Mouse (Mus musculus) urinary bladder, postnatal 10 days (tissue): Measurements from ENCODE around the gene Mvk.

Experiments used
- DNase-seq: peaks from one replicate; pipeline ENCODE4 v3.0.0; 2022; ENCODE audit warnings: low spot score

Mvk gene

GRCm38 (mm10) chr5:114443566-114444367, at the start of gene Mvk, which contains the start of gene Mmab:
Gene Mvk (plus strand): TSS chr5:114444269.
Gene Mmab (minus strand): TSS chr5:114444060.
- peak; percentile 90 for DNase-seq

- no peak for DNase-seq
These were observed 37.5 kb upstream of the Mvk start for GRCm38 (mm10) chr5:114406592-114406991.

- DNase-seq = no peak
These were observed 36.8 kb upstream of the Mvk start for GRCm38 (mm10) chr5:114407269-114407668.

- DNase-seq = no peak
These were observed 36.3 kb upstream of the Mvk start for GRCm38 (mm10) chr5:114407810-114408209.

DNA sequence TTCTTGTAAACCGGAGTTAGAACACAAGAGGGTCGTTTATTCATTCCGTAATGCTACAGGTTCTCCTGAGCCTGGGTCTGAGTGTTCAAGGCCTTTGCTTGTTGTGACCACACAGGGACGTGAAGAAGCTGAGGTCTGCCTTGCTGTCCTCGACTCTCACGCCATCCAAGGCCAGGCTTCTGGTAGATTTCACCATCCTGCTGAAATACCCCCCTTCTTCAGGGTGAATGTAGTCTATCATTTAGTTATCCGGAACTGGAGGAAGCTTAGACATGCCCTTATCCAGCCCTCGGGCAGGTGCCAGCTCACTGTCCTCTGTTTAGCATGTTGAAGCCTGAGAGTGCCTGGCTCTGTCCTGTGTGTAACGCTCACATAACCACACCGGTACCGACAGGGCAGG, 35.2 kb upstream of the Mvk start:
- DNase-seq = no peak

DNA sequence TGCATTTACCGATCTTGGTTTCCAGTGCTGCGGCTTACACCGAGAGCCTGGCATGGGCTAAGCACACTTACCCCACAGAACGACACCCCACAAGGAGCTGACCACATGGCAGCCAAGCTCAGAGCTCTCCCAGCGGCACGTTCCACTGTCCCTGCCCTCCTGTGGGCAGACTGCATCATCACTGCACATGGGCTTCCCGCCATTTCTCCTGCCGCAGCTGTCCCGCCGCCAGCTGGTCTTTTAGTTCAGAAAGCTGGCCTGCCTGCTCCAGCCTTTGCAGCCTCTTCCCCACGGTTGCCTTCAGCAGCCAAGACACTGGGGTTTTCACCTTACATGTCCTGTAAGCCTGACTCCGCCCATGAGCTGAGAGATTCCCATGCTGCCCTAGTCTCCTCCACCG, 33.6 kb upstream of the Mvk start:
- no peak for DNase-seq

DNA sequence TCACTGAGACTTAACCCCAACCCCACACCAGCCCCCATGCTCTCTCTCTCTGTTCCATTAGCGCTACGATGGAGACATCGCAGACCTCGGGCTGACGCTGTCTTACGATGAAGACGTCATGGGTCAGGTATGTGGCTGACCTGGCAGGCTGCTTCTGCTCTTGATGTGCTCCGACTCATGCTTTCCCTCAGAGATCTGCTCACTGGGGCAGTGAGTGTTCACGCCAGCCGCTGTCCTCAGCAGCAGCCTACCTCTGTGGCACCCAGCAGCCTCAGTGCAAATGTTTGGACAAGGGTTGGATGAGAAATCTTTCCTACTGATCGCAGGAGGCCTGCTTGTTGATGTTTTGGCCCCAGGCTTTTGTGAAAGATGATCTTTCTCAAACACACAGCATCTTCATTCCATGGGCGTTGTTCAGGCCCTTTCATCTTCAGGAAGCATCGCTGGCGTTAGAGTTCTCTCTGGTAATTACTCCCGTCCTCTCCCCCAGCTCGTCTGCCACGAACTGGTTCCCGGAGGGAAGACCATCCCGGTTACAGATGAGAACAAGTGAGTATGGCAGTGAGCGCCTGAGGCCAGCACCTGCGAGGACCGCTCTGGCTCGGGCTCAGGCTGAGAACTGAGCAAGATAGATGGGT, 31.6 kb upstream of the Mvk start:
- no peak for DNase-seq

GRCm38 (mm10) chr5:114413067-114413735, 30.9 kb upstream of the Mvk start:
- DNase-seq = no peak

GRCm38 (mm10) chr5:114415606-114416005, 28.5 kb upstream of the Mvk start:
- no peak for DNase-seq

DNA sequence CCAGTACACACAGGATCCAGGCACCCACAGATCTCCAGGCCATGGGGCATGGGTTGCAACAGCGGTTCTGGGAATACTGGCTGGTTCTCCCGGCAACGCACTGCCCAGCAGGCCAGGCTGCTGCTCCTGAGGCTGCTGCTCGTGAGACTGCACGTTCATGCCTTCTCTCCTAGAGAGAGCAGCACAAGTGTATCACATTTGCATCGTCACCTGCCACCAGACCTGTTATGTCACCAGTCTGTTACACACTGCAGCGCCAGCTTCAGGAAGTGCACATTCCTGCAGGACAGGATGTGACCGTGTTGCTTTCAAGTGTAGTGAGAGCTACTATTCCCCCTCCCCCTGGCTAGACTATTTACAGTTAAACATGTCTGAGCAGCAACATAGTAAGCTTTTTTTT, 27.2 kb upstream of the Mvk start:
- no peak for DNase-seq

GRCm38 (mm10) chr5:114418541-114418940, 25.5 kb upstream of the Mvk start:
- no peak for DNase-seq

DNA sequence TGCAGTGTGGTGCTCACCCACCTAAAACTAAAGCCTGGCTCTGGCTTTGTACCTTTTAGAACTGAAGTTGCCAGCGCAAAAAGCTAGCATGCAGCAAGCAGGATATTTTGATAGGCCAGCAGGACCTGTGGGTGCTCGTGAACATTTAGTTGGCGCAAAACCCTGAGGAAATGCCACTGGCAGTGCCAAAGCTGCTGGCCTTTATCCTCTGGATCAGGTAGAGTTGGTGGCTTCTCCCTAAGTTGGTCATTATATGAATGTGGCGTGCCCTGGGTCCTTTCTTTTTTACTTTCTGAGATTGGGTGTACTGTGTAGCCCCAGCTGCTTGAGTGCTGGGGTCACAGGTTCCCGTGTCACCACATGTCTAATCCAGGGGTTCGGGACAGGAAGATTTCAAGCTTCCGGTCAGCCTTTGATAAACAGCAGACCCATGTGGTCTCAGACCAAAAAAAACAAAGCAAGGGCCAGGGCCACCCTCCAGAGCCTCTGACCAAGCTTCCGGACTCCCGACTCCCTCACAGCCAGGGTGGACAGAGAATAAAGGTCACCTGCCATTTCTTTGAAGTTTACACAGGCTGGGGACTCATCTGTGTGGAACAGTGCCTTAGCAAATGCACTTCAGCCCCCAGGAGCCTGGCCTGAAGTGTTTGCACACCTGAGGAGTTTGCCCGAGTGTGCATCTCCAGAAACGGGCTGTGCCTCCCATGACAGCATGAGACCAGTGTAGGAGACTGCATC, 22.3 kb upstream of the Mvk start:
- no peak for DNase-seq

DNA sequence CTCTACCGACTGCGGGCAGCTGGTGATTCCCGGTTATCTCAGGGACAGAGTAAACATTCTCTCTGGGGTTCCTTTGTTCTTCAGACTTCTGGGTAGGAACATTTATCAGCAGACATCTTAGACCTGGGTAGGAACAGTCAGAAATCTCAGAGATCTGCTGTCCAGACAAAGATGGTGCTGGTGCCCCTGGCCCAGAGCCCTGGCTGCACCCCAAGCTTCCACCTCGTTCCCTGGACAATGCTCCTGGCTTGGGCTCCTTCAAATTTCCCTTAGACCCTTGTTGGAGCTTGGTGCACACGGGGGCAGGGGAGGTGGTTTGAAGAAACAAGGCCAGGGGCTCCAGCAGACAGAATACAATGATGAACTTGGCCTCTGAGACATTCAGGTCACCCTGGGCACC, 21.5 kb upstream of the Mvk start:
- DNase-seq = no peak

DNA sequence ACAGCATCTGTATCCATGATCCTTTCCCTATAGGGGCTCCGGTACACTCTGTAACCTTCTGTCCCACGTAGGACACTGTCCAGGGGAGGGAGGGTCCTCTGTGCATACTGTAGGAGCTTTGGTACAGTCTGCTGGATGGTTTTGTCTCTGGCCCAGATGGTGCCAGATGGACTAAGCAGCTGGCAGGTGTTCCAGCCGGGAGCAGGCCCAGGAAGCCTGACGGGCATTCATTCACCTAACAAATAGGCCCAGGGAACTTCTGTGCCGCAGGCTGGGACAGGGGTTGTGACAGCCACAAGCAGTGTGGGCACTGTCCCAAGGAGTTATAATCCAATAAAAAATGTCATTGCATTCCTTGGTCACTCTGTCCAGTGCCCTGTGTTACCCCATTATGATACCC, 20.1 kb upstream of the Mvk start:
- DNase-seq = no peak

DNA sequence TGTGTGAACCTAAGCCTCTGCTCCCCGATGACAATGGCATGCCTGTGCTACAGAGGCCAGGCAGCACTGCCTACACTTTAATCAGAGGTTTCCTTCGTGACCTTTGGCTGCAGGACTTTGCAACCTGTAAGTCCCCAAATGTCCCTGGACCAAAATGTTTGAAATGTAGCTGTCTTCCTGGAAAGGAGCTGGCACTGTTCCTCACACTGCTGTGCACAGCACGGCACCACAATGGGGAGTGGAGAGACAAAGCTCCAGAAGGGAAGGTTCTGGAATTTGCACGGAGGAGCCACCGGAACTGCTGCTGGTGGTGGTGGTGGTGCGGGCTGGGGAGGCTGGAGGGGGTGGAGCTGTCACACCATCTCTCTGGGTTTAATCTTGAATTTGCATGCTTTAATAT, 17.3 kb upstream of the Mvk start:
- no peak for DNase-seq

DNA sequence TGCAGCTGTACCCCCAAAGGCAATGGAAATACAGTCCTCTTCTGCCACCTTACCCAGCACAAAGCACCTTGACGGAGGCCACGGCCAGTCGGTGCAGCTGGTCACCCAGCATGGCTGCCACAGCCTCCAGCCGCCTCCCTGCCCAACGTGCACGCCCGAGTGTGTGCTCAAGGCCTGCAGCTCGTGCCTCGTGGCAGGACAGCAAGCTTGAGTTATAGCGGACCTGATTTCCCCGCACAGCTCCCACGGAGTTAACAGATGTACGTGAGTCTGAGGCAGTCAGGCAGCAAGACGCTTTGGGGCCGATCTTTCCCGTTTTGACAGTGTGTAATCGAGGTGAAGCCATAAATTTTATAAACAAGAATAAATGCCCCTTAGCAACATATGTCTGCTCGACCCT, 15.4 kb upstream of the Mvk start:
- no peak for DNase-seq

DNA sequence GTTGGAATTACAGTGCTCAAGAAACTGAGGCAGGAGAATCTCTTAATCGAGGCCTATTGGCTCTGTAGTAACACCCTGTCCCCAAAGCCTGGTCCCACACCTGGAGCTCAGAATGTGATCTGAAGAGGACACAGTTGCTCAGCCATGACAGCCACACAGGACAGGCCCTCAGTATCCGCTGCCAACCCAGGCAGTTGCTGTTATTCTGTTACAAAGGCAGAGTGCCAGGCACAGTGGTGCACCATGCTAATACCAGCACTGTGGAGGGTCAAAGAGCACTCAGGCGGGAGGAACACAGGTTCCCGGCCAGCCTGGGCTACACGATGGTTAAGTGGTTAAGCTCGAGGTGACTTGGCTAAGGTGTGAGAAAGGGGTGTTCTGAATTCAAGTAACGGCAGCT, 14.3 kb upstream of the Mvk start:
- DNase-seq = no peak

- no peak for DNase-seq
These were observed 9.7 kb upstream of the Mvk start for GRCm38 (mm10) chr5:114434359-114434758.

GRCm38 (mm10) chr5:114435588-114435987, 8.5 kb upstream of the Mvk start:
- DNase-seq = no peak

DNA sequence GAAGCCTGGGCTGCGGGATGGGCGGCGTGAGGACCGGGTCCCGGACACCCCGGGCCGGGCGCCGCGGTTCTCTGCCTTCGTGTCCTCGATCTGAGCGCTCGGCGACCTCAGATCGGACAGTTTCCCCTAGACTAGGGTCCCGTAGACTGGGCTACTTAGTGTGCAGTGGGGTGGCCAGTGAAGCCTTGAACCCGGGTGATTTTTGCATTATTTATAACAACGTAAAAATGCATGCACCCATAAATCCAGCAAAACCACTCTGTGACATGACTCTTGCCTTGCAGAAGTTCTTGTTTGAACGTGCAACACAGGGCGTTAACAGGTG, 261 bp downstream of the Mvk start:
- DNase-seq = no peak

DNA sequence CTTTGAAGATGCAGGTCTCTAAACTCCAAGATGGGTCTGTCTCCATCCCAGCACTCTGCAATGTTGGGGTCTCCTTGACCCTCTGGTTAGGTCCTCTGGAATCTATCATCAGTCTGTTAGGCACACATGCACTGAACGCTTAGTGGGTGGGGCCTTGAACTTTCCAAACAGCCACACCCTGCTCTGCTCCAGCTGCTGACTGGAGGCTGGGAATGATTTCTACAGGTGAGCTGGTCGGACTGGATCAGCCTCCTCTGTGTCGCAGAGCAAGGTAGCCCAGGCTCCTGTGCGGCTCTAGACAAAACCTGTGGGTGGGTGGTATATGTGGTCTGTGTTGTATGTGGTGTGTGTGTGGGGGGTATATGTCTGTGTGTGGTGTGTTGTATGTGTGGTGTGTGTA, 4.9 kb downstream of the Mvk start:
- no peak for DNase-seq

DNA sequence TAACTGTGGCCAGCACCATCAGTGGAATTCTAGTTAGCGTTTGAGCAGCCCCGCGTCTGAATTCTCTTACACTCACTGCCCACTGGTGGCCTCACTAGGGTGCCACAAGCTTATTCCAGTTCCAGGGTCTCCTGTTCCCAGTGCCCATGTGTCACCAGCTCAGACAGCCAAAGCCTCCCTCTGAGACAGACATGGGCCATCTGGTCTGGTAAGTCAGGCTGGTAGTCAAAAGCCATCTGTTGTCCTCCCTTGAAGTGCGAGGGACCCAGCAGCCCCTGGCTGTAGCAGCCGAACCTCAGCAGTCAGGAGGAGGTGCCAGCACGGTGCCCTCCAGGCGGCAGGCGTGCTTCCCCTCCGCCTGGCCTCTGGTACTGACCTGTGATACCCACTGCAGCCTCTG, 12.2 kb downstream of the Mvk start:
- no peak for DNase-seq
